Mouse (Mus musculus): ENCODE measurements around the gene Ezh1.

GRCm38 (mm10) chr11:101146377-101146776 lies 79.9 kb downstream of the Ezh1 start:
- TF ChIP-seq EP300 (IDR thresholded peaks at IDR 0.05; ENCODE audit: insufficient read depth, low read depth, low read length) (no peak), CTCF (IDR thresholded peaks at IDR 0.05; ENCODE audit: low read depth, low read length) (no peak), POLR2A (IDR thresholded peaks at IDR 0.05; ENCODE audit: insufficient read depth, low read length) (no peak)

Data from ES-Bruce4 (cell line).